12 mouse cellular contexts compared by ENCODE assay signal in genomic region chr16:8188505-8188904, GRCm38 (mm10).
DNase-seq lines count a peak whose midpoint lies in the region; TF ChIP-seq lines count a peak whose summit lies in the region.
"Had no signal": no experiment of that assay in that cellular context is flagged by ENCODE, and none has a peak within 500 bp of the region (broad histone marks: within the 10 kb centered on the region; RNA-seq: fewer than 3 reads in every experiment).

No protein-coding gene starts in this region.

- H3K9ac ChIP-seq in ES-E14 (ENCODE audit: insufficient read depth, low read depth, low read length, poor library complexity, severe bottlenecking), result no peak overlapping the region

- no peaks in the 10 kb centered on the region for H3K9me3 ChIP-seq in ES-E14 (ENCODE audit: control insufficient read depth, insufficient read depth, low read depth, low read length)

- in situ Hi-C loops in ES-E14 (cut with MboI; ENCODE audit: low sequenced_read_pairs in 2 of 2, unreplicated experiment in 2 of 2), result no loop called here

- no peaks in the 10 kb centered on the region for H3K36me3 ChIP-seq in ES-E14 (ENCODE audit: control insufficient read depth, insufficient read depth, low read length, poor library complexity, severe bottlenecking)

- no peak overlapping the region for H3K27ac ChIP-seq in ES-E14 (ENCODE audit: insufficient read depth, low read depth, low read length, poor library complexity, severe bottlenecking)

- H3K4me3 ChIP-seq in ES-E14 (ENCODE audit: insufficient read depth in 1 of 2, low read depth in 1 of 2, low read length in 2 of 2, poor library complexity in 1 of 2, severe bottlenecking in 1 of 2), result no peak overlapping the region
- H3K4me3 ChIP-seq: erythroblast, embryonic 14.5 days; myocyte had no signal

- H3K4me1 ChIP-seq in ES-E14 (ENCODE audit: control insufficient read depth in 2 of 2, insufficient read depth in 2 of 2, low read length in 2 of 2, poor library complexity in 1 of 2), result no peaks in the 10 kb centered on the region; a peak in 1 of 4 replicates

- DNase-seq in adrenal gland, adult 2 months, result peak; percentile 58
- no peak for DNase-seq in adrenal gland, adult 18-20 months (ENCODE audit: low spot score in 2 of 2)
- DNase-seq in kidney, adult 9 months, result peak; percentile 49
- DNase-seq in kidney, adult 11 months, result no peak
- no peak for DNase-seq in ES-E14 (ENCODE audit: low read depth, low spot score)
- peak; percentile 11 for DNase-seq in embryo, embryonic 11 days
- DNase-seq in c-Kit-positive CD71-positive TER-119-positive erythroid progenitor cells, embryonic 14.5 days (ENCODE audit: low spot score), result no peak
- DNase-seq in right cerebral cortex, postnatal 14 days, result no peak
- DNase-seq: lung, adult 2 months; retina, postnatal 1 day had no signal

TF ChIP-seq in ES-E14, 5 proteins besides CTCF, POLR2A, EP300 and RAD21:
- TF ChIP-seq ZNF384 (IDR thresholded peaks at IDR 0.05; ENCODE audit: low read depth, low read length), result 0 out of 2 replicates have a peak, but pooled peaks have one; percentile 12
- TF ChIP-seq ZC3H11A (IDR thresholded peaks at IDR 0.05; ENCODE audit: borderline replicate concordance, low read depth, low read length), result no peak
- no peak for TF ChIP-seq MAFK (IDR thresholded peaks at IDR 0.05; ENCODE audit: insufficient read depth, low read depth, low read length)

Comparison
In these comparisons a context has a peak if more than half of its experiments do, and no peak if none do; other contexts are left out.
1. DNase-seq: peak in adrenal gland, adult 2 months (single experiment), kidney, adult 9 months (single experiment) and embryo, embryonic 11 days (single experiment); none in adrenal gland, adult 18-20 months (0 of 2), kidney, adult 11 months (single experiment), ES-E14 (single experiment), c-Kit-positive CD71-positive TER-119-positive erythroid progenitor cells, embryonic 14.5 days (single experiment) and right cerebral cortex, postnatal 14 days (single experiment).